Mouse (Mus musculus): ENCODE data around the gene Gda.

DNA sequence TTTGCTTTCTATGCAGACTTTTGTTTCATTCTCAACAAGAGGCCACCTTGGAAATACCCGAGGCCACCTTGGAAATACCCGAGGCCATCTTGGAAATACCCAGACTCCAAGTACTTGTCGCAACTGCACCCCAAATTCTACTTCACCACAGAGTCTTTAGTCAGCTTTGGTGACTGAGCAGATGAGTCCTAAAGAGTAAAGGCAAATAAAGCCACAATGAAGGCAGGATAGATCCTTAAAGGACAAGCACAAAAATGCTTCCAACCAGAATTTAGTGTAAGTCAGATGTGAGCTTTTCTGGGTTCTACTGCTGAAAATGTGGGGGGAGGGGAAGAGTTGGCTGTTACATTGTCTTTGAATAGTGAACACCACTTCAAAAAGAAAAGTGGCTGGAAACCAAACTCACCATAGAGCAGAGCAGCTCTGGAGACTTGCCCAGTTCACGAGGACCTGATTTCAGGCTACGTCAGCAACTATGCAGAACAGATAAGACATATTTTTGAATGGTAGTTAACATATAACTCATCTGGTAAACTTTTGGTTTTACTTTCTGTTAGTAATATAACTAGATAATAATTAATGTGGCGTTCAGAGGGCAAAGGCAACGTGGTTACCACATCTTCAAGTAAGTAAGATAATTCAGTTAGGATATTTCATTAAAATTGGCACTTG lies 34.5 kb upstream of the Gda start:
- no peak for TF ChIP-seq MAFK (IDR thresholded peaks at IDR 0.05; ENCODE audit: insufficient read depth, low read depth, low read length)
- TF ChIP-seq CHD2 (IDR thresholded peaks at IDR 0.05; ENCODE audit: low read depth, low read length) = no peak
- no peak for TF ChIP-seq HCFC1 (IDR thresholded peaks at IDR 0.05; ENCODE audit: borderline replicate concordance, insufficient read depth, low read length)

Data from ES-E14 (cell line).